Mouse (Mus musculus) gastrocnemius, postnatal 4 days (tissue): ENCODE measurements around the gene Polr1b. TPM values are rescaled to one million over a fixed set of nuclear protein-coding genes. Genes with fewer than 3 reads are reported as not detected.

Source experiments
- DNase-seq, 2 experiments: peaks; one replicate each; pipeline ENCODE4 v3.0.0; 2021 to 2022; ENCODE audit warnings: low spot score in 2 of 2, mixed read lengths in 2 of 2
- total RNA-seq, 2 experiments: library from RNA; stranded (reverse); gene quantifications; 2 replicates each; pipeline ENCODE4 v1.2.3; 2021

Polr1b gene
- total RNA-seq, 2 experiments from 2014 or later = 16.4 to 17.8 TPM

- DNase-seq = no peak
Observed at GRCm38 (mm10) chr2:129115706-129116367, 15.0 kb downstream of the Polr1b start.

- DNase-seq = no peak
Observed at GRCm38 (mm10) chr2:129116368-129116739, 15.6 kb downstream of the Polr1b start.

GRCm38 (mm10) chr2:129118061-129118460 lies 17.3 kb downstream of the Polr1b start:
- no peak for DNase-seq

- DNase-seq = no peak
Observed at GRCm38 (mm10) chr2:129121986-129122385, 21.2 kb downstream of the Polr1b start.

- peak; percentile 68 to 87 for DNase-seq
Observed at GRCm38 (mm10) chr2:129129412-129129929, 28.7 kb downstream of the Polr1b start, which contains the start of gene Chchd5. Gene Chchd5, plus strand, starts transcription at chr2:129129700.

- peak in 1 of 2 experiments; percentile 19 for DNase-seq
Observed at GRCm38 (mm10) chr2:129129987-129130545, 29.3 kb downstream of the Polr1b start.

GRCm38 (mm10) chr2:129130776-129131175 lies 30.0 kb downstream of the Polr1b start:
- DNase-seq = no peak

- DNase-seq = no peak
Observed at GRCm38 (mm10) chr2:129132231-129132630, 31.4 kb downstream of the Polr1b start.

- no peak for DNase-seq
Observed at GRCm38 (mm10) chr2:129133006-129133805, 32.4 kb downstream of the Polr1b start.

GRCm38 (mm10) chr2:129139906-129140305 lies 39.1 kb downstream of the Polr1b start:
- no peak for DNase-seq

- no peak for DNase-seq
Observed at GRCm38 (mm10) chr2:129148836-129149235, 48.0 kb downstream of the Polr1b start.

GRCm38 (mm10) chr2:129150386-129150785 lies 49.6 kb downstream of the Polr1b start:
- DNase-seq = no peak

GRCm38 (mm10) chr2:129151111-129151510 lies 50.3 kb downstream of the Polr1b start:
- DNase-seq = no peak

GRCm38 (mm10) chr2:129152751-129153150 lies 52.0 kb downstream of the Polr1b start:
- no peak for DNase-seq

- no peak for DNase-seq
Observed at GRCm38 (mm10) chr2:129164815-129165214, 64.0 kb downstream of the Polr1b start.

GRCm38 (mm10) chr2:129166466-129167463 lies 66.0 kb downstream of the Polr1b start:
- DNase-seq = no peak

- no peak for DNase-seq
Observed at GRCm38 (mm10) chr2:129173386-129173785, 72.6 kb downstream of the Polr1b start.

- DNase-seq = peak in 1 of 2 experiments; percentile 33
Observed at GRCm38 (mm10) chr2:129174474-129174873, 73.7 kb downstream of the Polr1b start.

GRCm38 (mm10) chr2:129175636-129176035 lies 74.8 kb downstream of the Polr1b start:
- DNase-seq = no peak
